Mouse (Mus musculus) heart, postnatal 0 days (tissue): ENCODE data around the gene Eif5.

Experiments
- CTCF ChIP-seq: IDR thresholded peaks from 2 replicates; pipeline ENCODE4 v1.5.1; 2016; ENCODE audit warnings: antibody characterized with exemption, control low read depth, low read depth
- EP300 ChIP-seq: IDR thresholded peaks from 2 replicates; pipeline ENCODE4 v1.6.1; 2016; ENCODE audit warnings: antibody characterized with exemption, low read depth

- TF ChIP-seq CTCF (no peak), EP300 (peak; percentile 62)
Observed at GRCm38 (mm10) chr12:111592407-111593021, 54.7 kb downstream of the Eif5 start.
